Mouse (Mus musculus): ENCODE measurements around the gene Gpr4.

DNA sequence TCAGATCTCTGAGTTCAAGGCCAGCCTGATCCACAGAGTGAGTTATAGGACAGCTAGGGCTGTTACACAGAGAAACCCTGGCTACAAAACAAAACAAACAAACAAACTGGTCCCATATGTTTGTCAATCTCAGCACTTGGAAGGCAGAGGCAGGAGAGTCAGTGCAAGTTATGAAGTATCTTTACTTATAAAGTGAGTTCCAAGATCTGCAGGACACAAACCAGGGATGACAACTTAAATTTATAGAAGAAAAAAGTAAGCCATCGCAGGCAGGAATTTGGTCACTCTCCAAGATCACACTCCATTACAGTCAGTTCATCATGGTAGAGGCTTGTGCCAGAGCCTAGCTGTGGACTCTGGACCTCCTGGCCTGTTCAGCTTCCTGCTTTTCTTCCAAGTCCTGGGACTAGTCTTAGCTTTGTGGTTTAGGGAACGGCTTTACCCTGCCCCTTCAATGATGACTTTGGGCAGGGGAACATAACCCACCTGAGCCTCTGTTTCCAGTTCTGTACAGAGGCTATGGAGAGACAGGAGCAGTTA lies 17.8 kb downstream of the Gpr4 start:
- no peak for TF ChIP-seq CTCF (IDR thresholded peaks at IDR 0.05; ENCODE audit: control insufficient read depth, insufficient read depth, insufficient replicate concordance, low read depth, low read length)
- no peak for TF ChIP-seq POLR2A (IDR thresholded peaks at IDR 0.05; ENCODE audit: control insufficient read depth, low read depth, low read length)
